Mouse (Mus musculus) heart, postnatal 0 days (tissue): ENCODE measurements around the gene Fyb2.

Source experiments
- CTCF ChIP-seq: IDR thresholded peaks from 2 replicates; pipeline ENCODE4 v1.5.1; 2016; ENCODE audit warnings: antibody characterized with exemption, control low read depth, low read depth
- EP300 ChIP-seq: IDR thresholded peaks from 2 replicates; pipeline ENCODE4 v1.6.1; 2016; ENCODE audit warnings: antibody characterized with exemption, low read depth

- TF ChIP-seq CTCF (no peak), EP300 (no peak)
Measured at GRCm38 (mm10) chr4:104902836-104903235, 10.4 kb upstream of the Fyb2 start.
